Mouse (Mus musculus) adrenal gland, adult (tissue): ENCODE data around the gene Necap1.

Experiments
- DNase-seq, 2 experiments: peaks; one replicate each; pipeline ENCODE4 v3.0.0; 2022 to 2023; ENCODE audit warnings: low spot score in 1 of 2; ENCODE audit not compliant: inconsistent age in 2 of 2

The Necap1 gene

DNA sequence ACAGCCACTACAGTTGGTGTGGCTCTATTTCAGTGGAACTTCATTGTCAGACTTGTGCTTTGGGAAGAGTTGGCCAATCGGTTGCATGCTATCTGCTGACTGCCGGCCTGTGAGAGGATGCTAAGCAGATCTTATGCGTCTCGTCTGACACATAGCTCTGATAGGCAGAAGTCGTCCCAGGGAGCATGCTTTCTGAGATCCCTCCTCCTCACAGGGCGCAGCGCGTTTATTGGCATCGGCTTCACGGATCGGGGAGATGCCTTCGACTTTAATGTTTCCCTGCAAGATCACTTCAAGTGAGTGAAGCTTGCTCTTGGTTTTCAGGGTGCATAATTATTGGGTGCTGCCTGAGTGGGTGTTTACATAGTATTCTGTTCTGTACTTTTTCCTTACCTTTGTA lies 7.0 kb downstream of the Necap1 start:
- no peak for DNase-seq

DNA sequence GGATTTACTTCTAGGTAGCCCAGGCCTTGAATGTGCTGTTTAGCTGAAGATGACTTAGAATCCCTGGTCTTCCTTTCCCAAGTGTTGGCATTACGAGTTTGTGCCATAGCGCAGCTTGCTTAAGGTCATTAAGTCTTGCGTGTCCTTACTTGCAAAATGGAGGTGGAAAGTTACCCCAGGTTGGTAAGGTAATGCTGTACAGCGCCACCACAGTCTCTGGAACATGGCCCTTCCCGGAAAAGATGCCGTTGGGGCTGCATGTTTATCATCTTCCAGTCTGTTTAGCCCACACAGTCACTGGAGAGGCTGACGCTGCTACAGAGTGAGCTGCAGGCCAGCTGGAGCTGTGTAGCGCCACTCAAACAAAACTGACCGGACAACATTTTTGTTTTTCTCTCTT lies 9.3 kb downstream of the Necap1 start:
- peak in 1 of 2 experiments; percentile 15 for DNase-seq

DNA sequence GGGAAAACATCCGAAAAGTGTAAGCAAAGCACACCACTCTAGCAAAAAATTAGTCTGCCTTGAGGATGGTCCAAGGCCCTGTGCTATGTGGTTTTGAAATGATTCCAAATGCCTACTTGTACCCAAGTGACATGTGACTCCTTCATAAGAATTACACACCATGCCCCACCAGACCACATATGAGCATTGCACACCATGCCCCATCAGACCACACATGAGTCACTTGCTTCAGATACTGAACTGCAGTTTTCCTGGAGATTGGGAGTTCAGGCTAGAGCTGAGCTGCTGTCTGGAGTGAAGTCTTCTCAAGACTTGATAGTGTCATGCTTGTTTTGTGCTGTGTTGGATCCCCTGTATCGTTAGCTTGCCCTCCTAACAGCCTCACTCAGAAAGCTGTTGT lies 15.3 kb downstream of the Necap1 start:
- no peak for DNase-seq

DNA sequence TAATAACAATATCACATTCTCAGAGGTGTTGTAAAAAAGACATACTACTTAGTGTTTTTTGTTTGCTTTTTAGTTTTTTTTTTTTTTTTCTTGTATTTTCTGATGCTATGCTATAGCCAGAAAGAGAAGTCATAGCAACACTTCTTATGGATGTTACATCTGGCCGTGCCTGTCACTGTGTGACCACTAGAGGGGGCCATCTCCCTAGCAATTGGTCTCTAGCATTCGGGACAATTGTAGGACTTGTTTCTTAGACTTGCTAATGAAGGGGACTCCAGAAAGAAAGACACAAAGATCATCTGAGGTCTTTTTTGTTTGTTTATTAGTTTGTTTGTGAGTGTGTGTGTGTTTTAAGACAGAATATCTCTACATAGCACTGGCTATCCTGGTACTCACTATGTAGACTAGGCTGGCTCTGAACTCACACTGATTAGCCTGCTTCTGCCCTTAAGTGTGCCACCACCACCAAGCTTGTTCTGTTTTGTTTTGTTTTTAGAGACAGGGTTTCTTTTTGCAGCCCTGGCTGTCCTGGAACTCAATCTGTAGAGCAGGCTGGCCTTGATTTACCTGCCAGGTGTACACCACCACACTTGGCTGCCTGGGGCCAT lies 18.3 kb downstream of the Necap1 start:
- DNase-seq = peak; percentile 47 to 83

DNA sequence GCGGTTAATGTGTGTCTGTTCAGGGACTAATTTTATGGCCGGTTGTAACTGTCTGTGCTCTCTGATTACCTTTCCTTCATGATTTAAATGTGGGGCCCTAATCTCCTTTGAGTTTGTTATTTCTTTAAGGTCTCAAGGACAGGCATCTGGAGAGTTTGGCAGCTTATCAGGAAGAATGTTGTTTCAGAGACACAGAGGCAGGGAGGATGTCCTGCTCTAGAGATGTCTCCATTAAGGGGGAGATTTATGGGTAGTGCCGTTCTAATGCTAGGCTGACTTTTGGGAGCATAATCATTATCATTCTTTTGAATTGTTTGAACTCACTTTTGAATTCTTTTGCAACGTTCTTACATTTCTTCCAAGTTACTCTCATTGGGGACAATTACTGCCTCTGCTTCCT lies 45.6 kb downstream of the Necap1 start:
- no peak for DNase-seq

DNA sequence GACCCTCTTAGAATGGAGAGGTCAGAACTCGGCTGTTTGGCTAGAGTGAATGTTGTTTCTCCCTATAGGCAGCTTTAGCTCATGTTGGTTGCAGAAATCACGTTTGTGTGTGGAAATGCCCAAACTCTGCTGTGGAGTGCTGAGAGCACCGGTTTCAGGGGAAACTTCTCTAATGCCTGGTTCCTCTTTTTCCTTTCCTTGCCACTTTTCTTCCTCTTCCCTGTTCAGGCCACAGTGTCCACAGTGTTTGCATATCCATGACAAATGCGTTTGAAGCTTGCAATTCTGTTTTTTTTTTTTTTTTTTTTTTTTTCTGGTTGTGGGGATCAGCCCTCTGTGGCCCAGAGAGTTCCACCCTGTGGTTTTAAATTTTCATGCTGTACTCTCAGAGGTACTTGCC lies 47.2 kb downstream of the Necap1 start, which contains the start of gene Clec4a1:
TSS of gene Clec4a1 (plus strand) at position 398 of the 400 bp plus-strand sequence.
- peak in 1 of 2 experiments; percentile 9 for DNase-seq

DNA sequence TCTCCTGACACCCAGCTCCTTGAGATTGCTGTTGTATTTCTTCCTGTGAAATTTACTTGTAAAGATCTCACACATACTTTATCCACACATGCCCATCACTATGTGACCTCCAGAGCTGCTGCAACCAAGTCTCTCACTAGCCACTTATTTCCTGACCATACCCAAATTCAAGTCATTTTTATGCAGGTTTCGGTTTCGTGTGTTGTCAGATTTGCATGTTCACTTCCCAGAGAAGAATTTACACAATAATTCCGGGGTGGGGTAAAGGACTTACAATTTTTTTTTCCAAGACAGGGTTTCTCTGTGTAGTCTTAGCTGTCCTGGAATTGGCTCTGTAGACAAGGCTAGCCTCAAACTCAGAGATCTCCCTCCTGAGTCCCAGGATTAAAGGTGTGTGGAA lies 60.6 kb downstream of the Necap1 start:
- no peak for DNase-seq
